Mouse (Mus musculus): Measurements from ENCODE around the gene Ntn1. TPM values are rescaled to one million over a fixed set of nuclear protein-coding genes. Genes with fewer than 3 reads are reported as not detected.

The Ntn1 gene
- polyA plus RNA-seq, 1 experiment from 2014 or later = 24.8 TPM

- ATAC-seq (ENCODE audit: low FRiP score, low read depth) = no peak
- 71% methylated on average over 10 of the region's 10 CpGs for WGBS
- Histone ChIP-seq H3K36me3 (no peaks in the 10 kb centered on the region), H3K4me3 (no peak overlapping the region), H3K9ac (no peak overlapping the region), H3K4me1 (replicated peaks) (0 out of 2 replicates have a peak, but pooled peaks cover 1% of the 10 kb centered on the region), H3K27me3 (0 out of 2 replicates have a peak, but pooled peaks cover 2% of the 10 kb centered on the region), H3K9me3 (no peaks in the 10 kb centered on the region), H3K4me2 (no peak overlapping the region), H3K27ac (replicated peaks) (no peak overlapping the region)
Observed at GRCm38 (mm10) chr11:68280001-68280510, 120.6 kb downstream of the Ntn1 start.

GRCm38 (mm10) chr11:68276945-68277344, 123.7 kb downstream of the Ntn1 start:
- H3K4me2 ChIP-seq = no peak overlapping the region
- no peak overlapping the region for H3K9ac ChIP-seq
- no peaks in the 10 kb centered on the region for H3K36me3 ChIP-seq
- no peak overlapping the region for H3K27ac ChIP-seq (replicated peaks)
- ATAC-seq (ENCODE audit: low FRiP score, low read depth) = no peak
- H3K4me3 ChIP-seq = no peak overlapping the region
- 64% methylated on average over 7 of the region's 7 CpGs for WGBS
- H3K9me3 ChIP-seq = no peaks in the 10 kb centered on the region
- 0 out of 2 replicates have a peak, but pooled peaks cover 2% of the 10 kb centered on the region for H3K27me3 ChIP-seq
- peaks cover 19% of the 10 kb centered on the region for H3K4me1 ChIP-seq (replicated peaks)

- no peak overlapping the region for H3K9ac ChIP-seq
- ATAC-seq (ENCODE audit: low FRiP score, low read depth) = peak; percentile 90
- 21% methylated on average over 10 of the region's 10 CpGs for WGBS
- H3K9me3 ChIP-seq = no peaks in the 10 kb centered on the region
- no peak overlapping the region for H3K4me3 ChIP-seq
- no peaks in the 10 kb centered on the region for H3K36me3 ChIP-seq
- 0 out of 2 replicates have a peak, but pooled peaks cover 2% of the 10 kb centered on the region for H3K27me3 ChIP-seq
- 0 out of 2 replicates have a peak overlapping the region, but pooled peaks have one; percentile 25 for H3K4me2 ChIP-seq
- H3K27ac ChIP-seq (replicated peaks) = peak overlapping the region; percentile 58
- H3K4me1 ChIP-seq (replicated peaks) = peaks cover 38% of the 10 kb centered on the region
Observed at GRCm38 (mm10) chr11:68274331-68274811, 126.3 kb downstream of the Ntn1 start.

- Histone ChIP-seq H3K27me3 (0 out of 2 replicates have a peak, but pooled peaks cover 2% of the 10 kb centered on the region), H3K4me2 (peak overlapping the region; percentile 25; the same call in 1 of the 2 replicates), H3K4me3 (no peak overlapping the region), H3K9me3 (no peaks in the 10 kb centered on the region), H3K36me3 (no peaks in the 10 kb centered on the region), H3K27ac (replicated peaks) (peak overlapping the region; percentile 58), H3K4me1 (replicated peaks) (peaks cover 40% of the 10 kb centered on the region), H3K9ac (no peak overlapping the region)
- no peak for ATAC-seq (ENCODE audit: low FRiP score, low read depth)
- 18% methylated on average over 12 of the region's 12 CpGs for WGBS
Observed at GRCm38 (mm10) chr11:68273855-68274254, 126.8 kb downstream of the Ntn1 start.

GRCm38 (mm10) chr11:68270730-68271467, 129.7 kb downstream of the Ntn1 start:
- 66% methylated on average over 19 of the region's 19 CpGs for WGBS
- ATAC-seq (ENCODE audit: low FRiP score, low read depth) = no peak
- Histone ChIP-seq H3K9me3 (no peaks in the 10 kb centered on the region), H3K36me3 (no peaks in the 10 kb centered on the region), H3K4me3 (no peak overlapping the region), H3K27ac (replicated peaks) (no peak overlapping the region), H3K27me3 (0 out of 2 replicates have a peak, but pooled peaks cover 2% of the 10 kb centered on the region), H3K9ac (no peak overlapping the region; the same call in 1 of the 2 replicates), H3K4me2 (no peak overlapping the region), H3K4me1 (replicated peaks) (peaks cover 40% of the 10 kb centered on the region)

GRCm38 (mm10) chr11:68264276-68264675, 136.3 kb downstream of the Ntn1 start:
- H3K4me3 ChIP-seq = no peak overlapping the region
- WGBS = 82% methylated on average over 5 of the region's 5 CpGs
- 0 out of 2 replicates have a peak, but pooled peaks cover 2% of the 10 kb centered on the region for H3K4me1 ChIP-seq (replicated peaks)
- no peak overlapping the region for H3K27ac ChIP-seq (replicated peaks)
- H3K9ac ChIP-seq = no peak overlapping the region
- H3K4me2 ChIP-seq = no peak overlapping the region
- no peaks in the 10 kb centered on the region for H3K36me3 ChIP-seq
- no peak for ATAC-seq (ENCODE audit: low FRiP score, low read depth)
- H3K9me3 ChIP-seq = no peaks in the 10 kb centered on the region
- no peaks in the 10 kb centered on the region for H3K27me3 ChIP-seq

GRCm38 (mm10) chr11:68263100-68263499, 137.5 kb downstream of the Ntn1 start:
- ATAC-seq (ENCODE audit: low FRiP score, low read depth) = no peak
- H3K4me3 ChIP-seq = no peak overlapping the region
- no peaks in the 10 kb centered on the region for H3K27me3 ChIP-seq
- no peak overlapping the region for H3K9ac ChIP-seq
- no peak overlapping the region for H3K4me2 ChIP-seq
- H3K9me3 ChIP-seq = no peaks in the 10 kb centered on the region
- no peaks in the 10 kb centered on the region for H3K4me1 ChIP-seq (replicated peaks)
- H3K36me3 ChIP-seq = no peaks in the 10 kb centered on the region
- H3K27ac ChIP-seq (replicated peaks) = no peak overlapping the region
- WGBS = 91% methylated on average over 5 of the region's 5 CpGs

- H3K27ac ChIP-seq (replicated peaks) = no peak overlapping the region
- H3K4me1 ChIP-seq (replicated peaks) = no peaks in the 10 kb centered on the region
- no peak overlapping the region for H3K4me3 ChIP-seq
- no peaks in the 10 kb centered on the region for H3K36me3 ChIP-seq
- no peak overlapping the region for H3K4me2 ChIP-seq
- no peaks in the 10 kb centered on the region for H3K9me3 ChIP-seq
- 76% methylated on average over 10 of the region's 10 CpGs for WGBS
- ATAC-seq (ENCODE audit: low FRiP score, low read depth) = no peak
- no peaks in the 10 kb centered on the region for H3K27me3 ChIP-seq
- no peak overlapping the region for H3K9ac ChIP-seq
Observed at GRCm38 (mm10) chr11:68261162-68261892, 139.3 kb downstream of the Ntn1 start.

GRCm38 (mm10) chr11:68260399-68260798, 140.2 kb downstream of the Ntn1 start:
- Histone ChIP-seq H3K27me3 (no peaks in the 10 kb centered on the region), H3K4me1 (replicated peaks) (no peaks in the 10 kb centered on the region), H3K27ac (replicated peaks) (no peak overlapping the region), H3K36me3 (no peaks in the 10 kb centered on the region), H3K4me2 (no peak overlapping the region), H3K9me3 (no peaks in the 10 kb centered on the region), H3K9ac (no peak overlapping the region), H3K4me3 (no peak overlapping the region)
- WGBS = 97% methylated on average over 6 of the region's 6 CpGs
- ATAC-seq (ENCODE audit: low FRiP score, low read depth) = no peak

- no peak for ATAC-seq (ENCODE audit: low FRiP score, low read depth)
- H3K27ac ChIP-seq (replicated peaks) = no peak overlapping the region
- no peak overlapping the region for H3K9ac ChIP-seq
- no peaks in the 10 kb centered on the region for H3K9me3 ChIP-seq
- no peak overlapping the region for H3K4me3 ChIP-seq
- 90% methylated on average over 4 of the region's 4 CpGs for WGBS
- no peaks in the 10 kb centered on the region for H3K4me1 ChIP-seq (replicated peaks)
- no peaks in the 10 kb centered on the region for H3K36me3 ChIP-seq
- H3K4me2 ChIP-seq = no peak overlapping the region
- no peaks in the 10 kb centered on the region for H3K27me3 ChIP-seq
Observed at GRCm38 (mm10) chr11:68258498-68258897, 142.1 kb downstream of the Ntn1 start.

- Histone ChIP-seq H3K27ac (replicated peaks) (no peak overlapping the region), H3K4me1 (replicated peaks) (no peaks in the 10 kb centered on the region; the same call in 1 of the 2 replicates), H3K9ac (no peak overlapping the region), H3K4me2 (no peak overlapping the region), H3K9me3 (no peaks in the 10 kb centered on the region), H3K27me3 (no peaks in the 10 kb centered on the region), H3K36me3 (no peaks in the 10 kb centered on the region), H3K4me3 (no peak overlapping the region)
- ATAC-seq (ENCODE audit: low FRiP score, low read depth) = no peak
- 97% methylated on average over 7 of the region's 7 CpGs for WGBS
Observed at GRCm38 (mm10) chr11:68253531-68253930, 147.1 kb downstream of the Ntn1 start.

- 50% methylated on average over 6 of the region's 6 CpGs for WGBS
- Histone ChIP-seq H3K9me3 (no peaks in the 10 kb centered on the region), H3K27me3 (peaks cover 4% of the 10 kb centered on the region; the same call in 1 of the 2 replicates), H3K27ac (replicated peaks) (no peak overlapping the region), H3K4me3 (no peak overlapping the region), H3K36me3 (no peaks in the 10 kb centered on the region), H3K4me1 (replicated peaks) (peaks cover 3% of the 10 kb centered on the region), H3K4me2 (no peak overlapping the region), H3K9ac (no peak overlapping the region)
- no peak for ATAC-seq (ENCODE audit: low FRiP score, low read depth)
Observed at GRCm38 (mm10) chr11:68250106-68250505, 150.5 kb downstream of the Ntn1 start.
